11 mouse cellular contexts compared by ENCODE assay signal in genomic region chr2:113539076-113539446, GRCm38 (mm10).
A peak's percentile ranks its signal among the peaks of the same experiment; 100 is the strongest.
DNase-seq lines count a peak whose midpoint lies in the region; ATAC-seq and TF ChIP-seq lines count a peak whose summit lies in the region.
"Had no signal": no experiment of that assay in that cellular context is flagged by ENCODE, and none has a peak within 500 bp of the region (broad histone marks: within the 10 kb centered on the region; RNA-seq: fewer than 3 reads in every experiment).

No protein-coding gene starts in this region.

- H3K4me3 ChIP-seq in kidney, postnatal 0 days (replicated peaks; ENCODE audit: low read depth, low read length): no peak overlapping the region
- H3K4me3 ChIP-seq in forebrain, embryonic 16.5 days (replicated peaks; ENCODE audit: low read length): no peak overlapping the region
- H3K4me3 ChIP-seq: embryonic facial prominence, embryonic 13.5 days; heart, adult 2 months; neural tube, embryonic 12.5 days had no signal

- no peak overlapping the region for H3K9ac ChIP-seq in kidney, postnatal 0 days (ENCODE audit: low read depth, low read length)
- no peak overlapping the region for H3K9ac ChIP-seq in forebrain, embryonic 16.5 days (replicated peaks; ENCODE audit: low read depth, low read length)
- H3K9ac ChIP-seq: embryonic facial prominence, embryonic 13.5 days; neural tube, embryonic 12.5 days had no signal

- no peak for ATAC-seq in kidney, postnatal 0 days (replicated peaks; ENCODE audit: low FRiP score, low read depth)
- ATAC-seq in forebrain, embryonic 16.5 days: peak; percentile 36; the same call in 1 of the 2 replicates

- 0 out of 2 replicates have a peak overlapping the region, but pooled peaks have one; percentile 55 for H3K27ac ChIP-seq in kidney, postnatal 0 days
- H3K27ac ChIP-seq in forebrain, embryonic 16.5 days (ENCODE audit: low read length): no peak overlapping the region
- H3K27ac ChIP-seq: embryonic facial prominence, embryonic 13.5 days; heart, adult 2 months; neural tube, embryonic 12.5 days had no signal

- no peaks in the 10 kb centered on the region for H3K36me3 ChIP-seq in kidney, postnatal 0 days (ENCODE audit: insufficient read depth, low read length)
- no peaks in the 10 kb centered on the region for H3K36me3 ChIP-seq in forebrain, embryonic 16.5 days (ENCODE audit: control insufficient read depth, insufficient read depth)
- H3K36me3 ChIP-seq: embryonic facial prominence, embryonic 13.5 days; neural tube, embryonic 12.5 days had no signal

- WGBS in kidney, postnatal 0 days: 41% methylated on average over 4 of the region's 4 CpGs
- 9% methylated on average over 4 of the region's 4 CpGs for WGBS in forebrain, embryonic 16.5 days

- H3K27me3 ChIP-seq in kidney, postnatal 0 days (ENCODE audit: insufficient read depth, low read length): no peaks in the 10 kb centered on the region
- no peaks in the 10 kb centered on the region for H3K27me3 ChIP-seq in forebrain, embryonic 16.5 days (replicated peaks; ENCODE audit: control insufficient read depth, insufficient read depth, low read length)
- H3K27me3 ChIP-seq: neural tube, embryonic 12.5 days had no signal

- no peaks in the 10 kb centered on the region for H3K9me3 ChIP-seq in kidney, postnatal 0 days (replicated peaks; ENCODE audit: low read length)
- H3K9me3 ChIP-seq in forebrain, embryonic 16.5 days (ENCODE audit: control insufficient read depth, low read length): no peaks in the 10 kb centered on the region
- H3K9me3 ChIP-seq: embryonic facial prominence, embryonic 13.5 days; neural tube, embryonic 12.5 days had no signal

- 0 out of 2 replicates have a peak, but pooled peaks cover 2% of the 10 kb centered on the region for H3K4me1 ChIP-seq in kidney, postnatal 0 days (replicated peaks; ENCODE audit: insufficient read depth, low read length)
- H3K4me1 ChIP-seq in forebrain, embryonic 16.5 days (replicated peaks; ENCODE audit: control insufficient read depth, insufficient read depth, low read length): peaks cover 4% of the 10 kb centered on the region; the same call in 1 of the 2 replicates
- H3K4me1 ChIP-seq: neural tube, embryonic 12.5 days had no signal

- no peak overlapping the region for H3K4me2 ChIP-seq in kidney, postnatal 0 days (ENCODE audit: low read length)
- H3K4me2 ChIP-seq in forebrain, embryonic 16.5 days (ENCODE audit: low read length): no peak overlapping the region
- H3K4me2 ChIP-seq: embryonic facial prominence, embryonic 13.5 days; neural tube, embryonic 12.5 days had no signal

- TF ChIP-seq CTCF in kidney, postnatal 0 days (IDR thresholded peaks at IDR 0.05; ENCODE audit: low read depth): no peak

- DNase-seq in kidney, postnatal 0 days (ENCODE audit: low spot score): no peak
- no peak for DNase-seq in kidney, adult 11 months
- DNase-seq in embryo, embryonic 10.5 days (ENCODE audit: low spot score): peak; percentile 17
- peak; percentile 16 for DNase-seq in retina, postnatal 7 days (ENCODE audit: low read depth, low spot score)
- DNase-seq in gastrocnemius, adult 18-20 months (ENCODE audit: low spot score): no peak
- DNase-seq in cerebellum, adult 9-11 months: no peak
- no peak for DNase-seq in kidney, postnatal 14 days
- DNase-seq: heart, adult 2 months had no signal

Comparison
In these comparisons a context has a peak if more than half of its experiments do, and no peak if none do; other contexts are left out.
1. DNase-seq: peak in embryo, embryonic 10.5 days (single experiment) and retina, postnatal 7 days (single experiment); none in kidney, postnatal 0 days (single experiment), kidney, adult 11 months (single experiment), gastrocnemius, adult 18-20 months (single experiment), cerebellum, adult 9-11 months (single experiment) and kidney, postnatal 14 days (single experiment).